Mouse (Mus musculus): Measurements from ENCODE around the gene Upb1.
"Not testable (repeated sequence)": the region's sequence is repeated elsewhere in the genome, so short reads cannot be mapped to it uniquely, and the experiment has no call there.

Upb1 gene

DNA sequence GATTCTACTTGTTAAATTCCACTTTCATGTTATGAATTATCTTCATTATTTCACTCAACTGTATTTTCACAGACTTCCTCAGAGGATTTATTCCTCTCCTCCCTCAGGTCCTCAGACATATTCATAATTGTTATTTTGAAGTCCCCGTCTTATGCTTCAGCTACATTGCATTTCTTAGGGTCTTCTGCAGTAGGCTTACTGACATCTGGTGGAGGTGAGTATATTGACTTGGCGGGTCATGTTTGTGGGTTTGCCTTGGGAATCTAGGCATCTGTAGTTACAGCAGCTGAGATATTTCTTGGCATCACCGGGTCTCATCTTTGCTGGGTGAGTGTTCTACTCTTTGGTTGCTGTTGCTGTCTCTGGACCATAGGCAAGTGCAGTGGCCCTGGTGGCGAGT is at the start of gene Upb1:
Gene Upb1 (plus strand): TSS at position 158 of the 400 bp plus-strand sequence.
- no peak for DNase-seq (ENCODE audit: low read depth)

GRCm38 (mm10) chr10:75352541-75352940 is 48.4 kb upstream of the Upb1 start:
- no peak for DNase-seq (ENCODE audit: low read depth)

GRCm38 (mm10) chr10:75353838-75354241 is 47.1 kb upstream of the Upb1 start:
- DNase-seq (ENCODE audit: low read depth), result not testable (repeated sequence)

- no peak for DNase-seq (ENCODE audit: low read depth)
These were observed 45.6 kb upstream of the Upb1 start for GRCm38 (mm10) chr10:75355341-75355740.

- DNase-seq (ENCODE audit: low read depth), result not testable (repeated sequence)
These were observed 36.7 kb upstream of the Upb1 start for GRCm38 (mm10) chr10:75364214-75364690.

DNA sequence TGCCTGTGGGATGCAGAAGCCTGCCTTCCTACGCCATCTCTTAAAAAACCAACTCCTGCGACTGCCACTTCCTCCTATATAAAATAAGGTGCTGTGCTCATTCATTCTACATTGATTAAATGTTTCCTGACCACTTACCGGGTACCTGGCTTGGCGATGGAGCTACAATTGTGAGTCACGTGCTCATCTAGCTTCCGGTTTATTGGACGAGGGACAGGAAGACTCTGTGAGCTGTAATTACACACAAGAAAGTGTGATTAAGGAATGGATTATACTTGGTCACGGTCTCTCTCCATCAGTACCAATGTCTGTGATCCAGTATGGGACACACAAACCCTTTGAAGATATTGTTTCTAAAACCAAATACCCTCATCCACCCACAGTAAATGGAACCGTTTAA is 36.1 kb upstream of the Upb1 start:
- no peak for DNase-seq (ENCODE audit: low read depth)

GRCm38 (mm10) chr10:75365231-75365633 is 35.7 kb upstream of the Upb1 start:
- peak; percentile 51 for DNase-seq (ENCODE audit: low read depth)

DNA sequence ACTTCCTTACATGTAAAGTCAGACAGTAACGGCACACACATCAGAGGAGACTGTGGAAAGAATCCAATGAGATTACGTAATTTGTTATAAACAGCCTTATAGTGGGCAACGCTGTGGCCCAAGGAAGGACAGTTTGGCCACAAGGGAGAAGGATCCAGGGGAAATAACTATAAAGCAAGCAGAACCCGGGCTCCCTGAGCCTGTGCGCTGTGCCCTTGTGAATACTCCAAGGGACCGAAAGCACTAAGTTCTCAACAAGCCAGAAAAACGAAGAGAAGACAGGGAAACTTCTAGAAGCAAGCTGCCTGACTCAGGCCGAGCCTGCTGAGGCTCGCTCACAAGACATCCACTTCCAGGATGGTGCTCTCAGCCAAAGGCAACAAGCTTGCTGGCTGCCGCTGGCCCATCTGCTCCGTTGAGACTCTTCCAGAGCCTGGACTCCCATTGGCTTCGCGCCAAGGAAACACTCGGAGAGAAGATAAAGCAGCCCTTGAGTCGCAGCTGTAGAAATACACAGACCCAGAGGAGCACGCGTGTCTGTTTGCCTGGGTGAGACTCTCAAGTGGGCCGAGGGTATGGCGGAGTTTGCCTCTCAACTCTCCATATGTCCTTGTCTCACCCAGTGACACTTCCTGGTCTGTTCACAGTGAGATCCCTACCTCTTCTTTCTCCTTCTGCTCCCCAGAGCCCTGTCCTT is 27.1 kb upstream of the Upb1 start:
- not testable (repeated sequence) for DNase-seq (ENCODE audit: low read depth)

GRCm38 (mm10) chr10:75378688-75379087 is 22.2 kb upstream of the Upb1 start:
- no peak for DNase-seq (ENCODE audit: low read depth)

GRCm38 (mm10) chr10:75390156-75390555 is 10.8 kb upstream of the Upb1 start:
- DNase-seq (ENCODE audit: low read depth), result peak; percentile 41

DNA sequence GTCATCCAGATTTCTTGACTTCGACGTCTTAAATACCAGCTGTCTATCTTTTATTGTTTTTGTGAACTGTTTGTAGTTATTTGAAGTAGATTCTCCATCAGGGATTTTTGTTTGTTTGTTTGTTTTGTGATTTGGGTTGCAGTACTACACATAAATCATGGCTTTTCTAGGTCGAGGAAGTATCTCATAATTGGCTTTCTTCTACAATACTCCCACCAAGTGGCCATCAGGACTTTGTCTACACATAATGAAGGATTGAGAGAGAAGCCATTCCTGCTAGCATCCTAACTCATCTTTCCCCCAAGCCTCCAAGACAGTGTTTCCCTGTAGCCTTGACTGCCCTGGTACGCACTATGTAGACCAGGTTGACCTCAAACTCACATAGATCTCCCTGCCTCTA is 10.1 kb upstream of the Upb1 start:
- DNase-seq (ENCODE audit: low read depth), result no peak

GRCm38 (mm10) chr10:75394796-75395195 is 6.1 kb upstream of the Upb1 start:
- no peak for DNase-seq (ENCODE audit: low read depth)

- no peak for DNase-seq (ENCODE audit: low read depth)
These were observed 3.9 kb upstream of the Upb1 start for GRCm38 (mm10) chr10:75396966-75397365.

- peak; percentile 63 for DNase-seq (ENCODE audit: low read depth)
These were observed 5.0 kb downstream of the Upb1 start for GRCm38 (mm10) chr10:75405916-75406315.

- DNase-seq (ENCODE audit: low read depth), result no peak
These were observed 5.8 kb downstream of the Upb1 start for GRCm38 (mm10) chr10:75406755-75407154.

DNA sequence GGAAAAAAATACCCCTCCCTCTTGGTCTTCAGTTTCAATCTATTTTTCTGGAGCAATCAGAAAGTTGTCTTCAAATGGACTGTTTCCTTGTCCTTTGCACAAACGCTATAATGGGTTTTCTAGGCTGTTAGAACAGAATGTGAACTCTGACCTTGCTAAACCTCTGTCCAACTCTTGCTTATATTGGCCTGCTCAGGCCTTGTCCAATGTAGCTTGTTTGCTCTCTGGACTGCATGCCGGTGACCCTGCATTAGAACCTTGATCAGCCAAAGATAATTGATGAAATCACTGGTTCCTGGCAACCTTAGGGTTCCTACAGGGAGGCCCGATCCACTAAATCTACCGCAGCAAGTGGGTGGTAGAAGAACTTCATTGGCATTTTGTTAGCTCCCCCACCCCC is 6.8 kb downstream of the Upb1 start:
- no peak for DNase-seq (ENCODE audit: low read depth)

- not testable (repeated sequence) for DNase-seq (ENCODE audit: low read depth)
These were observed 10.6 kb downstream of the Upb1 start for GRCm38 (mm10) chr10:75411343-75412113.

DNA sequence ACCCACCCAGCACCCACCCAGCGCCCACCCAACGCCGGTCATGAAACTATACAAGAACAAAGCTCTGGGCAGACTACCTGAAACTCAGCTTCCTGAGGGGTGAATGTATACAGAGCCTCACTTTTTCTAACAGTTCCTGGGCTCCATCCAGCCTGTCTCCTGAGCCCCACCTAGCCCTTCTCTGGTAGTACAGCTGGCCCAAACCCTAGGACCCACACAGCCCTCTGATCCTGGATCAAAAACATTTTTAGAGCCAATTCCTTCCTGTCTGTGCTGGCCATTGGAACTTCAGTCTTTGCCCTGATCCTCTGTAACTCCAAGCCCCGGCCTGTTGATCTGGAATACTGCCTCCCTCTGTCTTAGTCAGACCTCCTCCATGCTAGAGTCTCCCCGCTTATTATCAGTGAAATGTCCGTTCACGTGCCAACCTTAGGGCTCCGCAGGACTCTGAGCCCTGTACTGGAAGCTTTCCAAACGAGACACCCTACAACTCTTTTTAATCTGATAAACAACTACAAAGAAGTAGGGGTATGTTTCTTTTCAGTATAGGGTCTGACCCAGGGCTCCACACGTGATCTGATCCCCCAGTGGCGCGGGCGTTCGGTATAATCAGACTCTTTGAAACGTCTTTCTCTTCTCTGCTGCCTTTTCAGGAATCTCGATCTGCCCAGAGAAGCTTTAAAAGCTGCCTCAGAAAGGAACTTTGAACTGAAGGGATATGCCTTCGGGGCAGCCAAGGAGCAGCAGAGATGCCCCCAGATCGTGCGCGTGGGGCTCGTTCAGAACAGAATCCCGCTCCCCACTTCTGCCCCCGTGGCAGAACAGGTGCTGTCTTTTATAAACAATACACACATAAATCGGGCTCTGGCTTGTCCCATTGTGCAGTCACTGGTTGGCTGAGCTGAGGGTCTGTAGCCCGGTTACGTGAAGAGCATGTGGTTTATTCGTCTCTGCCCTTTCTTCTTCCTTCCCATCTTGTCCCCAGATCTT is 11.5 kb downstream of the Upb1 start:
- no peak for DNase-seq (ENCODE audit: low read depth)

DNA sequence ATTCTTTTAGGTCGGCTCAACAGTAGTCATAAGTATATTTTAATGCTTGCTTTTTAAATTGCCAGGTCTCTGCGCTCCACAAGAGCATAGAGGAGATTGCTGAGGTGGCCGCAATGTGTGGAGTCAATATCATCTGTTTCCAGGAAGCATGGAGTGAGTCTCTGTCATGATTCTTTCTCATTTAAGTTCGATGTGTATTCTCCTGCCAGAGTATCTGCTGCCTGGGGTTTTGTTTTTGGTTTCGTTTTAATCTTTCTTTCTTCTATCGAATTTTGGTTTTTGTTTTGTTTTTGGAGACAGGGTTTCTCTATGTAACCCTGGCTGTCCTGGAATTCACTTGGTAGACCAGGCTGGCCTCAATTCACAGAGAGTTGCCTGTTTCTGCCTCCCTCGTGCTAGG is 14.0 kb downstream of the Upb1 start:
- peak; percentile 68 for DNase-seq (ENCODE audit: low read depth)

DNA sequence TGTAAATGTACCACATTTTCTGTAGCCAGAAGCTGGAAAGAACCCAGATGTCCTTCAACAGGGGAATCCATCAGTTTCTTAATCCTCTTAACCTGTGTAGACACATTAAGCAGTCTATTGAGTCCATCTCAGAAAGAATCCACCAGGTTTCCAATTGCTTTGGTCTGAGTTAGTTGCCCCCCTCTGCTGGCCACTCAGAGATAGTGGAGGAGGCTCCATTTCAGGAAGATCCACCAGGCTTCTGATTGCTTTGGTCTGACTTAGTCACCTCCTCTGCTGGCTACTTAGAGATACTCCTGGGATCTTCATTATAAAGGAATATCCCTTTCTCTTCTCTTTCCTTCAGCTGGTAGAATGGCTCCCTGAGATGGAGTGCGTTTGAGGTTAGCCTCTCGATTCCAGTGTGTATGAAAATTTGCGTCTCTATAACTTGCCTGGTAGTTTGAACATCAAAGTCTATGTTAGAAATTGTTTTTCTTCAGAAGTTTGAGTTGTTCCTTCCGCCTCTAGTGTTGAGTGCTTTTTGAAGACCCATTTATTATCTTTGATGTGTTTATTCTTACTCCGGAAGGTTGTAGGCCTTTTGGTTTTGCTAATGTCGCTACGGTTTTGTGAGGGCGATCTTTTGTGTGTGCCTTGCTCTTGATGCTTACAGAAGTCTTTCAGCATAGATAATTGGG is 16.6 kb downstream of the Upb1 start:
- peak; percentile 77 for DNase-seq (ENCODE audit: low read depth)

DNA sequence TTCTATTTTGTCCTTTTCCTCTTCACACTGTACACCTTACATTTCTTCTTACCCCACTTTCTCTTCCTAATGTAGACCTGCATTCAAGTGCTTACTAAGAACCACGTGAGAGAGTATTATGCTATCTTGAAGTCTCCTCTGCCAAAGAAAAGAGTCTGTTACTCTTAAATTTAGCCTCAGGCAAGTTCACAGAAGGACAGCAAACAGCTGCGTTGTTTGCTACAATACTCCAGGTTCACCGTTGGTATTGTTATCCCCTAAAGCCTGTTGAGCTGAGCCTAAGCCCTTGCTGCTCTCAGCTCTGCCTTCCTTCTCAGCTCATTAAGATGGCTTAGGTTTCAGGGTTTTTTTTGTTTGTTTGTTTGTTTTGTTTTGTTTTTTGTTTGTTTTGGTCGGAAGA is 17.8 kb downstream of the Upb1 start:
- DNase-seq (ENCODE audit: low read depth), result no peak

GRCm38 (mm10) chr10:75424498-75424901 is 23.6 kb downstream of the Upb1 start:
- DNase-seq (ENCODE audit: low read depth), result peak; percentile 49
